Mouse (Mus musculus) neural tube, embryonic 11.5 days (tissue): ENCODE results near the gene Chst13. TPM values are rescaled to one million over a fixed set of nuclear protein-coding genes. Genes with fewer than 3 reads are reported as not detected.

ENCODE experiments used
- ATAC-seq: fragments of 200-750 bp; cut with Nextera tagmentation; 2 replicates; pipeline ENCODE4 v1.8.0; 2017; ENCODE audit warnings: moderate number of reproducible peaks, mild to moderate bottlenecking, moderate TSS enrichment, moderate library complexity; ENCODE audit not compliant: insufficient read depth, low FRiP score, low TSS enrichment
- DNase-seq: peaks from one replicate; pipeline ENCODE4 v3.0.0-alpha.2; 2015; ENCODE audit warnings: low spot score
- H3K27ac ChIP-seq: fragments of 300-500 bp; sonication (generic); 2 replicates; pipeline ENCODE4 v1.5.1; 2014; ENCODE audit warnings: low read depth, mild to moderate bottlenecking, low read length
- H3K27me3 ChIP-seq: fragments of 300-500 bp; sonication (generic); 2 replicates; pipeline ENCODE4 v1.6.1; 2014; ENCODE audit warnings: mild to moderate bottlenecking, low read length, mixed read lengths; ENCODE audit not compliant: control insufficient read depth, insufficient read depth
- H3K36me3 ChIP-seq: fragments of 300-500 bp; sonication (generic); 2 replicates; pipeline ENCODE4 v1.6.1; 2014; ENCODE audit warnings: mild to moderate bottlenecking, low read length, moderate library complexity, mixed read lengths; ENCODE audit not compliant: control insufficient read depth, insufficient read depth
- H3K4me1 ChIP-seq: fragments of 300-500 bp; sonication (generic); 2 replicates; pipeline ENCODE4 v1.6.1; 2014; ENCODE audit warnings: low read length, mixed read lengths; ENCODE audit not compliant: control insufficient read depth, insufficient read depth
- H3K4me2 ChIP-seq: fragments of 300-500 bp; sonication (generic); 2 replicates; pipeline ENCODE4 v1.6.1; 2014; ENCODE audit warnings: low read depth, mild to moderate bottlenecking, moderate library complexity
- H3K4me3 ChIP-seq: fragments of 300-500 bp; sonication (generic); 2 replicates; pipeline ENCODE4 v1.5.1; 2014; ENCODE audit warnings: low read depth, low read length
- H3K9ac ChIP-seq: fragments of 300-500 bp; sonication (generic); 2 replicates; pipeline ENCODE4 v1.6.1; 2014; ENCODE audit warnings: mild to moderate bottlenecking, low read length
- H3K9me3 ChIP-seq: fragments of 300-500 bp; sonication (generic); 2 replicates; pipeline ENCODE4 v1.6.1; 2016; ENCODE audit warnings: low read length; ENCODE audit not compliant: control insufficient read depth
- WGBS: fragments of 180-500 bp; shearing (Covaris S2); extraction: QIAGEN DNeasy Blood & Tissue Kit; methylation state at CpG from one replicate; pipeline ENCODE4 v1.1.7; 2014; 5-methylcytosine and 5-hydroxymethylcytosine counted together
- polyA plus RNA-seq: library from polyadenylated mRNA; unstranded; fragments of >200 nt; fragmentation: Nextera tagmentation; extraction: Ambion mirVana; gene quantifications from 2 replicates; pipeline ENCODE4 v1.2.1, GENCODE M21; 2014

Gene Chst13
- polyA plus RNA-seq, 1 experiment from 2014 or later: not detected

GRCm38 (mm10) chr6:90324463-90324862 is 522 bp downstream of the Chst13 start:
- Histone ChIP-seq H3K4me3 (no peak overlapping the region), H3K9ac (no peak overlapping the region), H3K27me3 (no peaks in the 10 kb centered on the region), H3K4me1 (no peaks in the 10 kb centered on the region), H3K9me3 (no peaks in the 10 kb centered on the region), H3K27ac (no peak overlapping the region), H3K4me2 (no peak overlapping the region), H3K36me3 (no peaks in the 10 kb centered on the region)
- no peak for DNase-seq
- ATAC-seq: no peak
- WGBS: 61% methylated on average over 3 of the region's 3 CpGs

- no peaks in the 10 kb centered on the region for H3K27me3 ChIP-seq
- H3K4me1 ChIP-seq: no peaks in the 10 kb centered on the region
- no peak overlapping the region for H3K4me2 ChIP-seq
- H3K27ac ChIP-seq: no peak overlapping the region
- no peak overlapping the region for H3K9ac ChIP-seq
- 95% methylated on average over 3 of the region's 3 CpGs for WGBS
- no peak overlapping the region for H3K4me3 ChIP-seq
- DNase-seq (no peak), ATAC-seq (no peak)
- no peaks in the 10 kb centered on the region for H3K36me3 ChIP-seq
- H3K9me3 ChIP-seq: no peaks in the 10 kb centered on the region
These were observed 959 bp downstream of the Chst13 start for GRCm38 (mm10) chr6:90324026-90324425.

GRCm38 (mm10) chr6:90321811-90322210 is 3.2 kb downstream of the Chst13 start:
- H3K27ac ChIP-seq: no peak overlapping the region
- DNase-seq (no peak), ATAC-seq (no peak)
- H3K9ac ChIP-seq: no peak overlapping the region
- H3K36me3 ChIP-seq: no peaks in the 10 kb centered on the region
- no peaks in the 10 kb centered on the region for H3K27me3 ChIP-seq
- WGBS: 65% methylated on average over 4 of the region's 4 CpGs
- H3K9me3 ChIP-seq: no peaks in the 10 kb centered on the region
- H3K4me2 ChIP-seq: no peak overlapping the region
- H3K4me3 ChIP-seq: no peak overlapping the region
- no peaks in the 10 kb centered on the region for H3K4me1 ChIP-seq

GRCm38 (mm10) chr6:90320429-90320828 is 4.6 kb downstream of the Chst13 start:
- no peak overlapping the region for H3K4me2 ChIP-seq

GRCm38 (mm10) chr6:90319475-90320191 is 5.4 kb downstream of the Chst13 start:
- 74% methylated on average over 7 of the region's 7 CpGs for WGBS
- no peaks in the 10 kb centered on the region for H3K36me3 ChIP-seq
- no peak for ATAC-seq
- H3K9me3 ChIP-seq: no peaks in the 10 kb centered on the region
- no peak overlapping the region for H3K27ac ChIP-seq
- no peaks in the 10 kb centered on the region for H3K27me3 ChIP-seq
- DNase-seq: no peak
- no peak overlapping the region for H3K4me3 ChIP-seq
- H3K4me1 ChIP-seq: no peaks in the 10 kb centered on the region
- no peak overlapping the region for H3K4me2 ChIP-seq
- no peak overlapping the region for H3K9ac ChIP-seq

More at GRCm38 (mm10) chr6:90320429-90320828, 4.6 kb downstream of the Chst13 start:
- 81% methylated on average over 5 of the region's 5 CpGs for WGBS
- Histone ChIP-seq H3K36me3 (no peaks in the 10 kb centered on the region), H3K27ac (no peak overlapping the region), H3K4me3 (no peak overlapping the region), H3K4me1 (no peaks in the 10 kb centered on the region), H3K27me3 (no peaks in the 10 kb centered on the region), H3K9ac (no peak overlapping the region), H3K9me3 (no peaks in the 10 kb centered on the region)
- no peak for DNase-seq
- no peak for ATAC-seq

- 88% methylated on average over 2 of the region's 2 CpGs for WGBS
- H3K27ac ChIP-seq: no peak overlapping the region
- no peaks in the 10 kb centered on the region for H3K27me3 ChIP-seq
- H3K9ac ChIP-seq: no peak overlapping the region
- H3K4me3 ChIP-seq: no peak overlapping the region
- DNase-seq (no peak), ATAC-seq (no peak)
- H3K4me1 ChIP-seq: no peaks in the 10 kb centered on the region
- no peaks in the 10 kb centered on the region for H3K9me3 ChIP-seq
- H3K36me3 ChIP-seq: no peaks in the 10 kb centered on the region
- H3K4me2 ChIP-seq: no peak overlapping the region
These were observed 6.0 kb downstream of the Chst13 start for GRCm38 (mm10) chr6:90319019-90319418.

GRCm38 (mm10) chr6:90317510-90318258 is 7.3 kb downstream of the Chst13 start:
- Histone ChIP-seq H3K4me3 (no peak overlapping the region), H3K27ac (no peak overlapping the region), H3K9ac (no peak overlapping the region), H3K27me3 (no peaks in the 10 kb centered on the region), H3K9me3 (no peaks in the 10 kb centered on the region), H3K4me2 (no peak overlapping the region), H3K36me3 (no peaks in the 10 kb centered on the region), H3K4me1 (no peaks in the 10 kb centered on the region)
- 58% methylated on average over 2 of the region's 2 CpGs for WGBS
- DNase-seq: no peak
- no peak for ATAC-seq

GRCm38 (mm10) chr6:90315961-90316360 is 9.0 kb downstream of the Chst13 start:
- H3K9me3 ChIP-seq: no peaks in the 10 kb centered on the region
- H3K9ac ChIP-seq: no peak overlapping the region
- no peak for ATAC-seq
- no peaks in the 10 kb centered on the region for H3K27me3 ChIP-seq
- no peak overlapping the region for H3K4me3 ChIP-seq
- H3K4me2 ChIP-seq: no peak overlapping the region
- no peaks in the 10 kb centered on the region for H3K36me3 ChIP-seq
- H3K27ac ChIP-seq: no peak overlapping the region
- DNase-seq: no peak
- H3K4me1 ChIP-seq: no peaks in the 10 kb centered on the region
- WGBS: 85% methylated on average over 5 of the region's 5 CpGs
